8 mouse cellular contexts compared by ENCODE assay signal in genomic region chr17:24650070-24650616, GRCm38 (mm10). TPM values are rescaled to one million over a fixed set of nuclear protein-coding genes. Genes with fewer than 3 reads are reported as not detected.
DNase-seq lines count a peak whose midpoint lies in the region; ATAC-seq lines count a peak whose summit lies in the region.

TSS of gene Slc9a3r2 (minus strand) at chr17:24650327.

- no peaks in the 10 kb centered on the region for H3K36me3 ChIP-seq in hindbrain, embryonic 14.5 days (replicated peaks; ENCODE audit: control insufficient read depth, insufficient read depth)
- peaks cover 18% of the 10 kb centered on the region; the same call in 1 of the 2 replicates for H3K36me3 ChIP-seq in limb, embryonic 10.5 days
- H3K36me3 ChIP-seq in midbrain, embryonic 11.5 days (ENCODE audit: control insufficient read depth, insufficient read depth, low read length) = no peaks in the 10 kb centered on the region

- no peaks in the 10 kb centered on the region for H3K9me3 ChIP-seq in hindbrain, embryonic 14.5 days (ENCODE audit: control insufficient read depth, low read length)
- no peaks in the 10 kb centered on the region for H3K9me3 ChIP-seq in limb, embryonic 10.5 days (replicated peaks)
- no peaks in the 10 kb centered on the region for H3K9me3 ChIP-seq in midbrain, embryonic 11.5 days (ENCODE audit: control insufficient read depth, low read length)

- peak within 1 kb of the TSS; percentile 94 for H3K9ac ChIP-seq in hindbrain, embryonic 14.5 days
- H3K9ac ChIP-seq in midbrain, embryonic 11.5 days (ENCODE audit: low read length) = peak within 1 kb of the TSS; percentile 70

- DNase-seq in layer of hippocampus, adult 8-10 months (ENCODE audit: low spot score in 2 of 2) = no peak
- no peak for DNase-seq in layer of hippocampus, adult 9-10 months (ENCODE audit: low spot score)
- peak; percentile 75 for DNase-seq in cerebellum, adult 11-12 months
- peak; percentile 44 for DNase-seq in gastrocnemius, adult 18-20 months (ENCODE audit: low spot score)
- no peak for DNase-seq in hindbrain, embryonic 14.5 days (ENCODE audit: low spot score)
- DNase-seq in limb, embryonic 10.5 days (ENCODE audit: low spot score) = peak; percentile 87
- DNase-seq in midbrain, embryonic 11.5 days (ENCODE audit: low spot score, missing footprints) = peak; percentile 93
- no peak for DNase-seq in adipocyte (ENCODE audit: low spot score)

- 0% methylated on average over 34 of the region's 41 CpGs for WGBS in hindbrain, embryonic 14.5 days
- WGBS in limb, embryonic 10.5 days = under 1% methylated on average over 39 of the region's 41 CpGs
- WGBS in midbrain, embryonic 11.5 days = 1% methylated on average over 38 of the region's 41 CpGs

- ATAC-seq in hindbrain, embryonic 14.5 days (ENCODE audit: low FRiP score) = peak; percentile 70
- ATAC-seq in midbrain, embryonic 11.5 days (ENCODE audit: low FRiP score) = peak; percentile 51

- peak within 1 kb of the TSS; percentile 78 for H3K4me3 ChIP-seq in hindbrain, embryonic 14.5 days (replicated peaks; ENCODE audit: low read length)
- H3K4me3 ChIP-seq in limb, embryonic 10.5 days = peak within 1 kb of the TSS; percentile 90
- peak within 1 kb of the TSS; percentile 47 for H3K4me3 ChIP-seq in midbrain, embryonic 11.5 days (ENCODE audit: low read depth, low read length)

- H3K27ac ChIP-seq in hindbrain, embryonic 14.5 days = peak within 1 kb of the TSS; percentile 73
- peak within 1 kb of the TSS; percentile 90 for H3K27ac ChIP-seq in limb, embryonic 10.5 days
- H3K27ac ChIP-seq in midbrain, embryonic 11.5 days (ENCODE audit: low read depth, low read length) = no peak within 1 kb of the TSS

- peaks cover 10% of the 10 kb centered on the region for H3K4me1 ChIP-seq in hindbrain, embryonic 14.5 days (replicated peaks; ENCODE audit: control insufficient read depth, insufficient read depth, low read length)
- H3K4me1 ChIP-seq in limb, embryonic 10.5 days = peaks cover 52% of the 10 kb centered on the region
- H3K4me1 ChIP-seq in midbrain, embryonic 11.5 days (ENCODE audit: control insufficient read depth, insufficient read depth, low read length) = peaks cover 9% of the 10 kb centered on the region

- H3K27me3 ChIP-seq in hindbrain, embryonic 14.5 days (ENCODE audit: control insufficient read depth, insufficient read depth, low read length) = peaks cover 9% of the 10 kb centered on the region; the same call in 1 of the 2 replicates
- peaks cover 32% of the 10 kb centered on the region for H3K27me3 ChIP-seq in limb, embryonic 10.5 days (ENCODE audit: low read depth, poor library complexity, severe bottlenecking)
- peaks cover 10% of the 10 kb centered on the region; the same call in 1 of the 2 replicates for H3K27me3 ChIP-seq in midbrain, embryonic 11.5 days (ENCODE audit: control insufficient read depth, insufficient read depth, low read length)

- peak within 1 kb of the TSS; percentile 98 for H3K4me2 ChIP-seq in hindbrain, embryonic 14.5 days (replicated peaks)
- H3K4me2 ChIP-seq in midbrain, embryonic 11.5 days = peak within 1 kb of the TSS; percentile 98

RNA-seq across cellular contexts. Expression of gene Slc9a3r2, which starts in this region (rescaled TPM):
- 10 to 100 TPM; 41.9 to 48.7 (median 44.1) TPM for total RNA-seq in layer of hippocampus, adult 8-10 months (2022)
- total RNA-seq in gastrocnemius, adult 18-20 months (2021) = 10 to 100 TPM; 31.8 to 55.0 TPM
- polyA plus RNA-seq in hindbrain, embryonic 14.5 days (2014; fragmentation: Nextera tagmentation; extraction: Ambion mirVana) = 53.5 and 56.9 TPM in 2 replicates
- polyA plus RNA-seq in limb, embryonic 10.5 days (2016; fragmentation: Nextera tagmentation; extraction: Ambion mirVana) = 47.2 and 57.1 TPM in 2 replicates
- 36.1 and 36.4 TPM in 2 replicates for polyA plus RNA-seq in midbrain, embryonic 11.5 days (2014; fragmentation: Nextera tagmentation; extraction: Ambion mirVana)

Comparison
In these comparisons a context has a peak if more than half of its experiments do, and no peak if none do; other contexts are left out.
1. DNase-seq: peak in cerebellum, adult 11-12 months (single experiment), gastrocnemius, adult 18-20 months (single experiment), limb, embryonic 10.5 days (single experiment) and midbrain, embryonic 11.5 days (single experiment); none in layer of hippocampus, adult 8-10 months (0 of 2), layer of hippocampus, adult 9-10 months (single experiment), hindbrain, embryonic 14.5 days (single experiment) and adipocyte (single experiment).
2. Peak in every context shown above with its lines, with median percentiles within 50 percentile points of each other: H3K4me3 ChIP-seq.